Mouse (Mus musculus): ENCODE measurements around the gene Pak1ip1. TPM values are rescaled to one million over a fixed set of nuclear protein-coding genes. Genes with fewer than 3 reads are reported as not detected.

The Pak1ip1 gene
- 100 to 1,000 TPM in 1 of 2 experiments, 10 to 100 TPM in 1; 78.8 to 103 TPM for polyA plus RNA-seq (2017; shearing (Covaris generic))

DNA sequence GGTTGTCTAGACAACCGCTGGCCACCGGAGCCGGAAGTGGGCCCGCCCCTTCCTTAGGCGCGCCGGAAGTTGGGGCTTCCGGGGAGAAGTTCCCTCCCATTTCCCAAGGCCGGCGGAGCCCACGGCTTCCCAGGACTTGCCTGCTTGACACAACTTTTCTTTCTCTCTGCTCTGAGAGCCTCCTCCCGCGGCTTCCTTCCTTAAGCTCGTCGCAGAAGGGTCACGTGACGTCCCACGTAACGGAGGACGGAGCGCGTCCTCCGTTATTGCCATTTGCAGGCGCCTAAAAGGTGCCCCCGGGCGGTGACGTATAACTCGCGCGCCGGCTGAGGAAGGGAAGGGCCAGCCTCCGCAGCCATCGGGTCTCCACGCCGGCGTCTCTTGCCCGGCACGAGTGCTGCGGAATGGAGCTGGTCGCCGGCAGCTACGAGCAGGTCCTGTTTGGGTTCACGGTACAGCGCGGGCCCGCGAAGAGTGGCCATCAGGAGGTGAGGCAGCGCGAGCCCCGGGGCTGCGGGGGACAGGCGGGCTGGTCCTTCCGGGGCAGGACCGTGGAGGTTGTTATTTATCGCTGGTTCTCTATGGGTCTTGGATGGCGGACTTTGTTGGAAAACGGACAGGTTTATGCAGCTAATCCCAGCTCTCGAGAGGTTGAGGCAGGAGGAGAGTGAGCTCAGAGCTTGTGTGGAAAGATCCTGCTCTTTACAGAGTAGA is at the start of gene Pak1ip1:
Gene Pak1ip1 (plus strand): TSS at position 98 of the 714 bp plus-strand sequence.

DNA sequence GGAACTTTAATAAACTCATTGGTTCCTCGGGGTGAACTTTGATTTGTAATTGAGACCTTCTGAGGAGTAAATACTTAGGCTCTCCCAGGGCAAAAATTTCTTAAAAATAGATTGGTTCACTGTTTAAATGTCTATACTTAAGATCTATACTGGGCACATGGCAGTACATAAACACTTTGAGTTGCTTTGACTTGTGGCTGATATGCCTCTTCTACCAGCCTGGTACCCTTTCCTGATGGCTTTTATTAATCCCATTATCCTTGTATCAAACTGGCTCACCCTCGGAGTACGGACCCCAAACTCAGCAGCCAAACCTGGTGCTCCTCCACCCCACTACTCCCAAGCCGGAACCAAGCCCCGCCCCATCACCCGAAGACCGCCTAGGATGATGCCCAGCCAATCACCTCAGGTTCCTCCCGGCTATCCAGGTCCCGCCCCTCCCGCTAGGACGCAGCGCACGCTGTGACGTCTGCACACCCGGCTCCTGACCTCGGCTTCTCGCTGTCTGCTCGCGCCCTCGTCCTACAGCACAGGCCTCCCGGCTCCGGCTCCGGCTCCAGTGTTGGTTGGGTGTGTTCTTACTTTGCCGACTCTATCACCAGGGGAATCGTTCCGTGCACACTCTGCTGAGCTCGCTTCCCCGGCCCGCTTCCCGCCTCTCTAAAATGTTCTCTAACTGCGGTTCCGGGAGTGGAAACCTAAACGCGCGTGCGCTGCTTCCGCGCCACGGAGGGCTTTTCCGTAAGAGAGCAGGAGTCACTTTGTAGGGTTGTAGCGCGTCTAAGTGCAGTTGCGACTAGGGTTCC is 15.2 kb downstream of the Pak1ip1 start, which contains the start of gene Tmem14c:
Gene Tmem14c (plus strand): TSS at position 464 of the 806 bp plus-strand sequence.

Other genes with a start within 250 kb of the Pak1ip1 start
- 1 to 10 TPM in 1 of 2 experiments, not detected in 1; 1.9 TPM for gene Gcnt2, start 141.3 kb upstream of the Pak1ip1 start, polyA plus RNA-seq (2017; shearing (Covaris generic))
- gene Tmem14c, start 15.3 kb downstream of the Pak1ip1 start, polyA plus RNA-seq (2017; shearing (Covaris generic)), result 100 to 1,000 TPM; 132 to 145 TPM
- 1 to 10 TPM in 1 of 2 experiments, under 1 TPM in 1; 0.12 to 1.1 TPM for gene Mak, start 78.7 kb downstream of the Pak1ip1 start, polyA plus RNA-seq (2017; shearing (Covaris generic))
- gene Gcm2, start 110.0 kb downstream of the Pak1ip1 start, polyA plus RNA-seq (2017; shearing (Covaris generic)), result under 1 TPM; 0.18 to 0.76 TPM
- gene Sycp2l, start 113.3 kb downstream of the Pak1ip1 start, polyA plus RNA-seq (2017; shearing (Covaris generic)), result under 1 TPM; 0.42 to 0.83 TPM
- gene Elovl2, start 219.4 kb downstream of the Pak1ip1 start, polyA plus RNA-seq (2017; shearing (Covaris generic)), result under 1 TPM in 1 of 2 experiments, not detected in 1; 0.20 TPM
- gene Smim13, start 248.8 kb downstream of the Pak1ip1 start, polyA plus RNA-seq (2017; shearing (Covaris generic)), result 10 to 100 TPM; 10.5 to 12.2 TPM